Mouse (Mus musculus): ENCODE data around the gene Strbp. TPM values are rescaled to one million over a fixed set of nuclear protein-coding genes. Genes with fewer than 3 reads are reported as not detected.

Strbp gene
- 42.4 and 43.0 TPM in 2 replicates for polyA plus RNA-seq (2014; fragmentation: Nextera tagmentation; extraction: Ambion mirVana)

DNA sequence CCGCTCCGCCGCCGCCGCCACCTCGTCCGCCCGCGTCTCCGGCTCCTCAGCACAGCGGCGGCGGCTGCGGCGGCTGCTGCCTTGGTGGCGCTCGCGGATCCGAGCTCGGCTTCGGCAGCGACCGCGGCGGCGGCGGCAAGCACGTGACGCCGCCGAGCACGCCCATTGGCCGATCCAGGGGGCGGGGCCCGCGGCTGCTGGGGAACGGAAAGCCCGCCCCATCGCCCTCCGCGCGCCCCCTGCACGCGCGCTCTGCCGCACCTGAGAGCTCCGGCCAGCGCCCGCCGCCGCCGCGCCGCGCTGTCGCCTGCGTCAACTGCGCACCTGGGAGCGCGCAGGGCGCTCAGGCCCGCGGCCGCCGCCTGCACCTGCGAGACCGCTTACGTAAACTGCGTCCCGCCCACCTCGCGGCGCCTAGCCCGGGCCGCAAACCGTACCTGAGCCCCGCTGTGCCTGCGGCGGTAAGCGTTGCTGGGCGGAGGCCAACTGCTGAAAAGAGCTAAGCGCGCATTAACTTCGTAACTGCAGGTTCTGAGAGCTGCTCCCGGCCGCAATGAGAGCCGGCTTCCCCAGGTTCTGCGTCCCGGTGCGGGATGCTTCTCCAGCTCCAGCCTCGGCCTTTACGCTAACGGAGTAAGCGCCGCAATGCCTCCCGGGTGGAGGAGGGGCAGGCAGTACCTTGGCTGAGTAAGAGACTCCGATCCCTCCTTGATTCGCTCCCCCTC, at the start of gene Strbp:
TSS of gene Strbp (minus strand) at position 630 of the 725 bp plus-strand sequence.
- Histone ChIP-seq H3K27ac (ENCODE audit: low read length) (peak within 1 kb of the TSS; percentile 90), H3K9me3 (ENCODE audit: control insufficient read depth, low read depth, low read length) (no peaks in the 10 kb centered on the region), H3K27me3 (ENCODE audit: control insufficient read depth, insufficient read depth, low read length) (no peaks in the 10 kb centered on the region), H3K4me2 (replicated peaks; ENCODE audit: low read depth, low read length) (peak within 1 kb of the TSS; percentile 88), H3K36me3 (ENCODE audit: control insufficient read depth, insufficient read depth, low read length) (no peaks in the 10 kb centered on the region), H3K4me3 (ENCODE audit: low read depth, low read length) (peak within 1 kb of the TSS; percentile 92), H3K4me1 (ENCODE audit: control insufficient read depth, insufficient read depth, low read length) (0 out of 2 replicates have a peak, but pooled peaks cover 4% of the 10 kb centered on the region), H3K9ac (replicated peaks; ENCODE audit: low read depth, low read length) (peak within 1 kb of the TSS; percentile 81)
- ATAC-seq (ENCODE audit: insufficient number of reproducible peaks, insufficient read depth, low FRiP score, low read depth): peak; percentile 96
- WGBS: under 1% methylated on average over 83 of the region's 98 CpGs

DNA sequence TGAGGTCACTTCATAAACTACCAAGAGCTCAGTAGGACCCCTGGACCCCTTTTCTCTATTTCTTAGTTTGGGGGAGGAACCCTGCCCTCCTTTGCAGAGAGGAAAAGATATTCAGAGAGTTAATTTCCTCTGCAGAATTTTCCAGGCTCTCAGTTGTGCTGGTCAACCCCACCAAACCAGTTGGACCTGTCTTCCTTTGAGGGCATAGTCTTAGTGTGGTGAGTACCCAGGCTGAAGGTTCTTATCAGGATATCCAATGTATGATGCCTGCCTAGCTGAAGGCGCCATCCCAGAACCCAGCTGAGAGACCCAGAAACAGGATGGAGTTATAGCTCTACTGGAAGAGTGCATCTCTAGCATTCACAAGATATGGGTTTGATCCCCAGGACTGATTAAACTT, 47.5 kb upstream of the Strbp start:
- no peak overlapping the region for H3K4me3 ChIP-seq (ENCODE audit: low read depth, low read length)
- H3K4me1 ChIP-seq (ENCODE audit: control insufficient read depth, insufficient read depth, low read length): peaks cover 8% of the 10 kb centered on the region
- H3K27me3 ChIP-seq (ENCODE audit: control insufficient read depth, insufficient read depth, low read length): no peaks in the 10 kb centered on the region
- no peak overlapping the region for H3K4me2 ChIP-seq (replicated peaks; ENCODE audit: low read depth, low read length)
- 74% methylated on average over 1 of the region's 1 CpGs for WGBS
- H3K9me3 ChIP-seq (ENCODE audit: control insufficient read depth, low read depth, low read length): no peaks in the 10 kb centered on the region
- ATAC-seq (ENCODE audit: insufficient number of reproducible peaks, insufficient read depth, low FRiP score, low read depth): no peak
- no peak overlapping the region for H3K27ac ChIP-seq (ENCODE audit: low read length)
- H3K9ac ChIP-seq (replicated peaks; ENCODE audit: low read depth, low read length): no peak overlapping the region
- no peaks in the 10 kb centered on the region for H3K36me3 ChIP-seq (ENCODE audit: control insufficient read depth, insufficient read depth, low read length)

DNA sequence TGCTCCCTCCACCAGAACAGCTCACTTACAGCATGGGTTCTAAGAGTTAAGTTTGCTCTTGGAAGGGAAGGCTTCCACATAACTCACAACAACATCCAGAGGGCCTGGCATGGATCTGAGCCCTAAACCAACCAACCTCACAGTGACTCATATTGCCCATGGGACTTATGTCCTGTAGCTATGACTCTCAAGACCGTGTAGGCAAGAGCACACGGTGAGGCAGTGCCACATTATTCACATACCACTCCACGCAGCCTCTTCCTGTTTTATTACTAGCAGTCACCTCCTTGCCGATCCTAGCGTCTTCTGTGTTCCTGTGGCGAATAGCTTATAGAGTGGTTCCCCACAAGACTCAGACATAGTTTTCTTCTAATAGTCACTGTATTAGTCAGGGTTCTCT, 45.7 kb upstream of the Strbp start:
- ATAC-seq (ENCODE audit: insufficient number of reproducible peaks, insufficient read depth, low FRiP score, low read depth): no peak
- Histone ChIP-seq H3K4me3 (ENCODE audit: low read depth, low read length) (no peak overlapping the region), H3K27ac (ENCODE audit: low read length) (no peak overlapping the region), H3K4me2 (replicated peaks; ENCODE audit: low read depth, low read length) (no peak overlapping the region), H3K36me3 (ENCODE audit: control insufficient read depth, insufficient read depth, low read length) (no peaks in the 10 kb centered on the region), H3K27me3 (ENCODE audit: control insufficient read depth, insufficient read depth, low read length) (no peaks in the 10 kb centered on the region), H3K9me3 (ENCODE audit: control insufficient read depth, low read depth, low read length) (no peaks in the 10 kb centered on the region), H3K4me1 (ENCODE audit: control insufficient read depth, insufficient read depth, low read length) (peaks cover 8% of the 10 kb centered on the region), H3K9ac (replicated peaks; ENCODE audit: low read depth, low read length) (no peak overlapping the region)
- 72% methylated on average over 6 of the region's 6 CpGs for WGBS

DNA sequence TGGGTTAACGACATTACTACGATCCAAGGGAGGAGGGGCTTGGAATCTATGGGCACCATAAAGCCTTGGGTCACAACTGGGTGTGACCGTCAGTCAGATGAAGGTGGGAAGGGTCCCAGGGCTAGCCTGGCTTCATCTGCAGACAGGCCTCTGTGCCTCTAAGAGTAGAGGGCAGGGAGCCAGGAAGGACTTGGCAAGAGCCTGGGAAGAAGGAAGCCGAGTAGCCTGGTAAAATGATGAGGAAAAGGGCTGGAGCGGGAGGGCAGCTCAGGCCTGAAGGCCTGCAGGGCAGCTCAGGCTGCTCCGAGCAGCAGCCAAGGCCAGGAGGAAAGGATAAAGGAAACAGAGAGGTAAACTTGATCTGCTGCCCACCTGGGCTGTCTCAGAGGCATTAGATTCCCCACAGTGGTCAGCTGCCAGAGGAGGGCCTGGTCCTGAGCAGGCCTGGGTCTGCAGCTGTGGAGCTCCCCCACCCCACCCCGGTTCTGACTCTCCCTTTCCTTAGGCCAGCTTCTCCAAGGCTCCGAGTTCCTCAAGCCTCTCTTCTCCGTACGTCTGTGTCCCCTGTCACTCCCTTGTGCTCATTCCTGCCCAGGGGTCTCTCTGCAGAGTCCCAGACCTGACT, 44.9 kb upstream of the Strbp start:
- H3K27me3 ChIP-seq (ENCODE audit: control insufficient read depth, insufficient read depth, low read length): no peaks in the 10 kb centered on the region
- H3K4me3 ChIP-seq (ENCODE audit: low read depth, low read length): no peak overlapping the region
- no peaks in the 10 kb centered on the region for H3K36me3 ChIP-seq (ENCODE audit: control insufficient read depth, insufficient read depth, low read length)
- H3K4me2 ChIP-seq (replicated peaks; ENCODE audit: low read depth, low read length): no peak overlapping the region
- 44% methylated on average over 10 of the region's 10 CpGs for WGBS
- peaks cover 8% of the 10 kb centered on the region for H3K4me1 ChIP-seq (ENCODE audit: control insufficient read depth, insufficient read depth, low read length)
- H3K9ac ChIP-seq (replicated peaks; ENCODE audit: low read depth, low read length): no peak overlapping the region
- no peaks in the 10 kb centered on the region for H3K9me3 ChIP-seq (ENCODE audit: control insufficient read depth, low read depth, low read length)
- peak overlapping the region; percentile 4; the same call in 1 of the 2 replicates for H3K27ac ChIP-seq (ENCODE audit: low read length)
- ATAC-seq (ENCODE audit: insufficient number of reproducible peaks, insufficient read depth, low FRiP score, low read depth): no peak

DNA sequence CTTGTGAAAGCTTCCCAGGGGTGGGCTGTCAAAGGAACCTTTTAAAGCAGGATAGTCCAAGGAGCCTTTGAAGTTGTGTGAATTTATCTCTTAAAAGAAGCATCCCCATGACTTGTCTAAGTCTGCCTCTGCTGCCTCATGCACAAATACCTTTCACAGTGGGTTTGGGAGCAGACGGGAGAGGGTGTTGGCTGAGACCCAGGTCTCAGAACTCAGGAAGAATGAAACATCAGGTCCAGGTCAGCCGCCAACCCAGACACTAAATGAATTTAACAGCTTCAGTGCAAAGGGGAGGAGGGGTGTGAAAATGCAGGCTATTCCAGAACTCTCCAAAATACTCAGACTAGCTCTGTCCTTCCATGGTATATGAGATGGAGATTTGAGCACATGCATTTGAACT, 44.2 kb upstream of the Strbp start:
- H3K9ac ChIP-seq (replicated peaks; ENCODE audit: low read depth, low read length): no peak overlapping the region
- no peak for ATAC-seq (ENCODE audit: insufficient number of reproducible peaks, insufficient read depth, low FRiP score, low read depth)
- no peak overlapping the region for H3K4me2 ChIP-seq (replicated peaks; ENCODE audit: low read depth, low read length)
- no peaks in the 10 kb centered on the region for H3K9me3 ChIP-seq (ENCODE audit: control insufficient read depth, low read depth, low read length)
- no peak overlapping the region for H3K27ac ChIP-seq (ENCODE audit: low read length)
- H3K4me1 ChIP-seq (ENCODE audit: control insufficient read depth, insufficient read depth, low read length): peaks cover 8% of the 10 kb centered on the region
- WGBS: 36% methylated on average over 2 of the region's 2 CpGs
- no peaks in the 10 kb centered on the region for H3K36me3 ChIP-seq (ENCODE audit: control insufficient read depth, insufficient read depth, low read length)
- H3K27me3 ChIP-seq (ENCODE audit: control insufficient read depth, insufficient read depth, low read length): no peaks in the 10 kb centered on the region
- H3K4me3 ChIP-seq (ENCODE audit: low read depth, low read length): no peak overlapping the region

DNA sequence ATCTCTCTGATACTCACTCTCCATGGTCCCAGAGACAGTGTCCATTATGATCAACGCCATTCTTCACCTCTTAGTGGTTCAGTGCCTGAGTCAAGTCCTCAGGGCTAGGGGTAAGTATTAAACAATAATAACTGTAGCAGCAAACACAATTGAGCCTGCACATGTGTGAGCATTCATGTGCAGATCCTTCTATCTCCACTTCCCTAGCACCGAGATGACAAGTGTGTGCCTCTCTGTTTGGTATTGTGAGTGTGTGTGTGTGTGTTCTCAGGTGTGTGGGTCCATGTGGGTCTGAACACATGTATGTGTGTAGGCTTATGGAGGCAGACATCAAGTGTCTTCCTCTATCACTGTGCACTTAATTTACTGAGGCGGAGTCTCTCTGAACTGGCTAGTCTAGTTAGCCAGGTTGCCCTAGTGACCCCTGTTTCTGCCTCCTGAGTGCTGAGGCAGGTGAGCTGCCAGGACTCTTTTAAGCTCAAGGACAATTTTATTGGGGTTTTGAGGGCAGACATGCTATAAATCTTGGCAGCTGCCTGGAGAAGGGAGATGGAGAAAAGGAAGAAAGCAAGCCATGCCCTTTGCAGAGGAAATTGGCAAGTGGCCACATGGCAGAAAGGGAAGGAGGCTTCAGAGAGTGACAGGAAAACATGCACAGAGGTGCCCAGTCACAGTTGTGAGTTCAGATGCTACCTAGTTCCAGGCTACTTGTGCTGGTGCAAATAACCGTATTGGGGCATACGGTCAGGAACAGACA, 42.8 kb upstream of the Strbp start:
- Histone ChIP-seq H3K4me2 (replicated peaks; ENCODE audit: low read depth, low read length) (no peak overlapping the region), H3K27me3 (ENCODE audit: control insufficient read depth, insufficient read depth, low read length) (no peaks in the 10 kb centered on the region), H3K27ac (ENCODE audit: low read length) (no peak overlapping the region), H3K4me3 (ENCODE audit: low read depth, low read length) (no peak overlapping the region), H3K9me3 (ENCODE audit: control insufficient read depth, low read depth, low read length) (no peaks in the 10 kb centered on the region), H3K36me3 (ENCODE audit: control insufficient read depth, insufficient read depth, low read length) (no peaks in the 10 kb centered on the region), H3K4me1 (ENCODE audit: control insufficient read depth, insufficient read depth, low read length) (peaks cover 11% of the 10 kb centered on the region), H3K9ac (replicated peaks; ENCODE audit: low read depth, low read length) (no peak overlapping the region)
- ATAC-seq (ENCODE audit: insufficient number of reproducible peaks, insufficient read depth, low FRiP score, low read depth): no peak
- WGBS: 84% methylated on average over 5 of the region's 5 CpGs

DNA sequence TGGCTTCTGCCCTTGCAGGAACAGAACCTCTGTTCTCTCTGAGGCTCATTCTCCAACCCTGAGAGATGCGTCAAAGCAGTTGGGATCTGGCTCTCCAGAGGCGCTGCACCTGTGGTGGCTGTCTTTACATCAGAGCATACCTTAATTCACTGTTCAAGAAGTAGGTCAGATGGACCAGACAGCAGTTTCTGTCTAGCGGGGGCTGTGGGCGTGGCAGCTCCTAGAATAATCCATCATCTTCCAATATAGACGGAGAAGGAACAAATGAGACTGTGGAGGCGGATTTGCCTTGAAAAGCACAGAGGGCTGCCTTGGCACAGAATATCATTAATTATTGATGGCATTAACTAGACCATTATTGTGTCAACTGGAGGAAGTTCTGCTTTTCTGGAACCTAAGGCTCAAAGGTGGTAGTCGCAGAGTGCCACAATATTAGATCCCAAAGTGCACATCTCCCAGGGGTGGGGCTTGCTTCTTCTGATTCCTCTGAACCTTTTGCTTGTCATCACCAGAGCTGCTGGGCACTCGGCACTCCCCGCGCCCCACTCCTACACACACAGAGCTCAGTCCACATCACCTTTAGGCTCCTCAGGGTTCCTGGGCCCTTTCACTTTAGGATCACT, 41.2 kb upstream of the Strbp start:
- Histone ChIP-seq H3K9ac (replicated peaks; ENCODE audit: low read depth, low read length) (no peak overlapping the region), H3K27ac (ENCODE audit: low read length) (no peak overlapping the region), H3K9me3 (ENCODE audit: control insufficient read depth, low read depth, low read length) (no peaks in the 10 kb centered on the region), H3K36me3 (ENCODE audit: control insufficient read depth, insufficient read depth, low read length) (no peaks in the 10 kb centered on the region), H3K27me3 (ENCODE audit: control insufficient read depth, insufficient read depth, low read length) (no peaks in the 10 kb centered on the region), H3K4me1 (ENCODE audit: control insufficient read depth, insufficient read depth, low read length) (peaks cover 11% of the 10 kb centered on the region), H3K4me3 (ENCODE audit: low read depth, low read length) (no peak overlapping the region), H3K4me2 (replicated peaks; ENCODE audit: low read depth, low read length) (no peak overlapping the region)
- no peak for ATAC-seq (ENCODE audit: insufficient number of reproducible peaks, insufficient read depth, low FRiP score, low read depth)
- WGBS: 79% methylated on average over 10 of the region's 10 CpGs

DNA sequence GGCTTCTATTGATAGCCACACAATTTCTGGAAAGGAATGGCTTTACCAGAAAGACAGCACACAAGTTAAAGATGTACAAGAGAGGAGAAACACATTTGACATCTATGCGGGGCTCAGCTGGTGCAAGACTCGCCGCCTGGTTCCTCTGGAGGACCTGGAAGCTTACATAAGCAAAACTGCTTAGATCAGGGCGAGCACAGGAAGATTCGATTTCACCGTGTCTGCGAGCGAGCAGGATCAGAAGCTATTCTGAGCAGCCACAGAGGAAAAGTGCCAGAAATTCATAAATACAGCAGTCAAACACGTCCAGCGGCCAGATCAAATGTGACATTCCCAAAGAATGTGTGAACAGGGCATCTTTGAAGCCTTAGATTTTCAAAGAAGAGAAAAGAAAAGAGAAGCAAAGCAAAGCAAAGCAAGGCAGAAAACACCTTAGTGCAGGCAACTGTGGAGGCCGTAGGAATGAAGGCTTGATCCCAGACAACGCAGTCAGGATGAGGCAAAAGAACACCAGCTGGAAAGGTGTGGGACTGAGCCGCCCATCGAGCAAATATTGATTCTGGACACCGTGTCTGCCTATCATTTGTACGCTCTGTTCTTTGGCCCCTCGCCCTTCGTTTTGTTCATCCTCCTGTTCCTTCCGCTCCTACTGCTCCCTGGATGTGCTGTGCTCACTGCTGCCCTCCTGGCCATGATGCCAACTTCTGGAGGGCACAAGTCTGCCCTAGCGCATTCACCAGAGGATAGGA, 38.3 kb upstream of the Strbp start:
- H3K36me3 ChIP-seq (ENCODE audit: control insufficient read depth, insufficient read depth, low read length): no peaks in the 10 kb centered on the region
- peaks cover 4% of the 10 kb centered on the region; the same call in 1 of the 2 replicates for H3K4me1 ChIP-seq (ENCODE audit: control insufficient read depth, insufficient read depth, low read length)
- no peak overlapping the region for H3K9ac ChIP-seq (replicated peaks; ENCODE audit: low read depth, low read length)
- H3K4me2 ChIP-seq (replicated peaks; ENCODE audit: low read depth, low read length): no peak overlapping the region
- H3K9me3 ChIP-seq (ENCODE audit: control insufficient read depth, low read depth, low read length): no peaks in the 10 kb centered on the region
- no peak for ATAC-seq (ENCODE audit: insufficient number of reproducible peaks, insufficient read depth, low FRiP score, low read depth)
- H3K27me3 ChIP-seq (ENCODE audit: control insufficient read depth, insufficient read depth, low read length): no peaks in the 10 kb centered on the region
- 49% methylated on average over 20 of the region's 20 CpGs for WGBS
- H3K27ac ChIP-seq (ENCODE audit: low read length): no peak overlapping the region
- no peak overlapping the region for H3K4me3 ChIP-seq (ENCODE audit: low read depth, low read length)

Data from stomach, embryonic 14.5 days (tissue).